Mouse (Mus musculus): ENCODE data around the gene Acaa1a. TPM values are rescaled to one million over a fixed set of nuclear protein-coding genes. Genes with fewer than 3 reads are reported as not detected.
A peak's percentile ranks its signal among the peaks of the same experiment; 100 is the strongest.
"Not testable (repeated sequence)": the region's sequence is repeated elsewhere in the genome, so short reads cannot be mapped to it uniquely, and the experiment has no call there.

Acaa1a gene
- polyA plus RNA-seq, 1 experiment from 2014 or later, result 101 TPM

GRCm38 (mm10) chr9:119368367-119368766 lies 28.9 kb downstream of the Acaa1a start:
- DNase-seq (ENCODE audit: low spot score), result no peak
- Histone ChIP-seq H3K27ac (no peak overlapping the region), H3K9ac (no peak overlapping the region), H3K27me3 (ENCODE audit: control insufficient read depth, insufficient read depth, low read length) (no peaks in the 10 kb centered on the region), H3K36me3 (replicated peaks; ENCODE audit: control insufficient read depth, insufficient read depth) (no peaks in the 10 kb centered on the region), H3K9me3 (ENCODE audit: control insufficient read depth, low read length) (no peaks in the 10 kb centered on the region), H3K4me2 (replicated peaks) (no peak overlapping the region), H3K4me1 (replicated peaks; ENCODE audit: control insufficient read depth, insufficient read depth, low read length) (no peaks in the 10 kb centered on the region), H3K4me3 (replicated peaks; ENCODE audit: low read length) (no peak overlapping the region)
- no peak for ATAC-seq (ENCODE audit: low FRiP score)
- 91% methylated on average over 3 of the region's 3 CpGs for WGBS

DNA sequence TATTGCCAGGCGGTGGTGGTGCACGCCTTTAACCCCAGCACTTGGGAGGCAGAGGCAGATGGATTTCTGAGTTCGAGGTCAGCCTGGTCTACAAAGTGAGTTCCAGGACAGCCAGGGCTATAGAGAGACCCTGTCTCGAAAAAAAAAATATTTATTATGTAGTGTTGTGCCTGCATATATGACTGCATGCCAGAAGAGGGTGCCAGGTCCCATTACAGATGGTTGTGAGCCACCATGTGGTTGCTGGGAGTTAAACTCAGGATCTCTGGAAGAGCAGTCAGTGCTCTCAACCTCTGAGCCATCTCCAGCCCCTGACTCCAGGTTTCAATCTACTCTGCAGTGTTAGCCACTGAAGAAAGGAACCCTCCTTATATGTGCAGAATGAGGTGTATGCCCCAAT lies 31.3 kb downstream of the Acaa1a start:
- H3K4me1 ChIP-seq (replicated peaks; ENCODE audit: control insufficient read depth, insufficient read depth, low read length); H3K4me3 ChIP-seq (replicated peaks; ENCODE audit: low read length); H3K27ac ChIP-seq; H3K9me3 ChIP-seq (ENCODE audit: control insufficient read depth, low read length); ATAC-seq (ENCODE audit: low FRiP score); H3K36me3 ChIP-seq (replicated peaks; ENCODE audit: control insufficient read depth, insufficient read depth); H3K9ac ChIP-seq; DNase-seq (ENCODE audit: low spot score); H3K27me3 ChIP-seq (ENCODE audit: control insufficient read depth, insufficient read depth, low read length); H3K4me2 ChIP-seq (replicated peaks): not testable (repeated sequence)
- WGBS, result 91% methylated on average over 4 of the region's 4 CpGs

GRCm38 (mm10) chr9:119371251-119371650 lies 31.8 kb downstream of the Acaa1a start:
- H3K4me2 ChIP-seq (replicated peaks), result no peak overlapping the region
- ATAC-seq (ENCODE audit: low FRiP score) (no peak), DNase-seq (ENCODE audit: low spot score) (no peak)
- no peak overlapping the region for H3K27ac ChIP-seq
- H3K36me3 ChIP-seq (replicated peaks; ENCODE audit: control insufficient read depth, insufficient read depth), result no peaks in the 10 kb centered on the region
- no peak overlapping the region for H3K4me3 ChIP-seq (replicated peaks; ENCODE audit: low read length)
- 80% methylated on average over 4 of the region's 4 CpGs for WGBS
- no peaks in the 10 kb centered on the region for H3K27me3 ChIP-seq (ENCODE audit: control insufficient read depth, insufficient read depth, low read length)
- no peaks in the 10 kb centered on the region for H3K9me3 ChIP-seq (ENCODE audit: control insufficient read depth, low read length)
- H3K4me1 ChIP-seq (replicated peaks; ENCODE audit: control insufficient read depth, insufficient read depth, low read length), result no peaks in the 10 kb centered on the region
- no peak overlapping the region for H3K9ac ChIP-seq

DNA sequence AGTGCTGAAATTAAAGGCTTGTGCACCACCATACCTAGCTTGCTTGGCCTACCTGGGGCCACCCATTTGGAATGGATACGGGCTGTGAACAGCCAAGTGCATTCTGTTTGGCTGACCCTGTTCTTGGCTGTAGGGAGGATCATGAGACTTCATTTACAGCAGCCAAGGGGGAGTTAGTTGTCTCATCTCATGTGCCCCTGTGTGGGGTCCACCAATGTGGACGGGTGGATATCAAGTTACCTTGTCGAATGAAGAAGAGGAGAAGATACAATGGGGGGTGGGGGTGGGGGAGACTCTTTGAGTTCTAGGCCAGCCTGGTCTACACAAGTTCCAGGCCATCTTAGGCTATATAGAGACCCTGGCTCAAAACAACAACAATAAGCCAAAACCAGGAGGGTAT lies 35.5 kb downstream of the Acaa1a start:
- no peaks in the 10 kb centered on the region for H3K9me3 ChIP-seq (ENCODE audit: control insufficient read depth, low read length)
- DNase-seq (ENCODE audit: low spot score) (no peak), ATAC-seq (ENCODE audit: low FRiP score) (no peak)
- no peaks in the 10 kb centered on the region for H3K36me3 ChIP-seq (replicated peaks; ENCODE audit: control insufficient read depth, insufficient read depth)
- H3K4me3 ChIP-seq (replicated peaks; ENCODE audit: low read length), result no peak overlapping the region
- H3K9ac ChIP-seq, result no peak overlapping the region
- no peak overlapping the region for H3K27ac ChIP-seq
- no peaks in the 10 kb centered on the region for H3K27me3 ChIP-seq (ENCODE audit: control insufficient read depth, insufficient read depth, low read length)
- no peaks in the 10 kb centered on the region for H3K4me1 ChIP-seq (replicated peaks; ENCODE audit: control insufficient read depth, insufficient read depth, low read length)
- WGBS, result 84% methylated on average over 3 of the region's 3 CpGs
- no peak overlapping the region for H3K4me2 ChIP-seq (replicated peaks)

- no peak for DNase-seq (ENCODE audit: low spot score)
- H3K36me3 ChIP-seq (replicated peaks; ENCODE audit: control insufficient read depth, insufficient read depth), result no peaks in the 10 kb centered on the region
Measured at GRCm38 (mm10) chr9:119375556-119375955, 36.1 kb downstream of the Acaa1a start.

DNA sequence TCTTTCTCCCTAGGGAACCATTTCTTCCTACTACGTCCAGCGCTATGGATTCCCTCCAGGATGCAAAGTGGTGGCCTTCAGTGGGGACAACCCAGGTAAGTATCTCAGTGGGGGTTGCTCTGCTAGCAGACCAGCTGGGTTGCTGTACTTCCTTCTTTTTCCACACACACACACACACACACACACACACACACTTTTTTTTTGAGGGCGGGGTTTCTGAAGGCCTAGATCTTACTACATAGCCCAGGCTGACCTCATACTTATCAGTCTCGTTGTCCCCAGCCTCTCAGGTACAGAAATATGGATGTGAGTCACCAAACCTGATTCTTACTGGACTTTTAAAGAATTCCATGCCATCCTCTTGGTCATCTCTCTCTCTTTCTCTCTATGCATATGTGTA lies 38.8 kb downstream of the Acaa1a start:
- WGBS, result 90% methylated on average over 4 of the region's 4 CpGs
- Histone ChIP-seq H3K9ac (no peak overlapping the region), H3K4me3 (replicated peaks; ENCODE audit: low read length) (no peak overlapping the region), H3K4me1 (replicated peaks; ENCODE audit: control insufficient read depth, insufficient read depth, low read length) (no peaks in the 10 kb centered on the region), H3K9me3 (ENCODE audit: control insufficient read depth, low read length) (no peaks in the 10 kb centered on the region), H3K27ac (no peak overlapping the region), H3K4me2 (replicated peaks) (no peak overlapping the region), H3K36me3 (replicated peaks; ENCODE audit: control insufficient read depth, insufficient read depth) (no peaks in the 10 kb centered on the region), H3K27me3 (ENCODE audit: control insufficient read depth, insufficient read depth, low read length) (no peaks in the 10 kb centered on the region)
- DNase-seq (ENCODE audit: low spot score) (no peak), ATAC-seq (ENCODE audit: low FRiP score) (no peak)

More at GRCm38 (mm10) chr9:119375556-119375955, 36.1 kb downstream of the Acaa1a start:
- Histone ChIP-seq H3K9me3 (ENCODE audit: control insufficient read depth, low read length) (no peaks in the 10 kb centered on the region), H3K4me2 (replicated peaks) (no peak overlapping the region), H3K9ac (no peak overlapping the region), H3K4me3 (replicated peaks; ENCODE audit: low read length) (no peak overlapping the region), H3K27me3 (ENCODE audit: control insufficient read depth, insufficient read depth, low read length) (no peaks in the 10 kb centered on the region), H3K27ac (no peak overlapping the region), H3K4me1 (replicated peaks; ENCODE audit: control insufficient read depth, insufficient read depth, low read length) (no peaks in the 10 kb centered on the region)
- WGBS, result 68% methylated on average over 6 of the region's 6 CpGs
- ATAC-seq (ENCODE audit: low FRiP score), result no peak

GRCm38 (mm10) chr9:119382603-119383002 lies 43.1 kb downstream of the Acaa1a start:
- WGBS, result 61% methylated on average over 6 of the region's 6 CpGs
- no peaks in the 10 kb centered on the region for H3K4me1 ChIP-seq (replicated peaks; ENCODE audit: control insufficient read depth, insufficient read depth, low read length)
- no peak overlapping the region for H3K27ac ChIP-seq
- no peak overlapping the region for H3K4me2 ChIP-seq (replicated peaks)
- no peaks in the 10 kb centered on the region for H3K36me3 ChIP-seq (replicated peaks; ENCODE audit: control insufficient read depth, insufficient read depth)
- no peak overlapping the region for H3K4me3 ChIP-seq (replicated peaks; ENCODE audit: low read length)
- H3K27me3 ChIP-seq (ENCODE audit: control insufficient read depth, insufficient read depth, low read length), result no peaks in the 10 kb centered on the region
- DNase-seq (ENCODE audit: low spot score), result no peak
- no peak for ATAC-seq (ENCODE audit: low FRiP score)
- no peak overlapping the region for H3K9ac ChIP-seq
- H3K9me3 ChIP-seq (ENCODE audit: control insufficient read depth, low read length), result no peaks in the 10 kb centered on the region

DNA sequence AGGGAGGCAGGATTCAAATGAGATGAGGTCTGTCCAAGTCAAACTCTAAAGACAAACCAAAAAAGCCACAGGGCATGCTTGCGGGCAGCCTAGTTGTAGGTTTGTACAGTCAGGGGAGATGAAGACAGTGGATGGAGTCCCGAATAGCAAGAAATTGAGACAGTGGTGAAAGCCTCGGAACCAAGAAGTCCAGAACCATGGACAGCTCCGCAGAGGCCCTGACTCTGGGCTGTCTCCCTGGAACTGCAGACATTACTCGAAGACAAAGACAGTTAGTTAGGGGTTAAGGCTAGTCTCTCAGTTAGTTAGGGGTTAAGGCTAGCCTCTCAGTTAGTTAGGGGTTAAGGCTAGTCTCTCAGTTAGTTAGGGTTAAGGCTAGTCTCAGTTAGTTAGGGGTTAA lies 49.5 kb downstream of the Acaa1a start:
- WGBS, result 63% methylated on average over 5 of the region's 5 CpGs
- ATAC-seq (ENCODE audit: low FRiP score) (no peak), DNase-seq (ENCODE audit: low spot score) (peak; percentile 32)
- Histone ChIP-seq H3K4me1 (replicated peaks; ENCODE audit: control insufficient read depth, insufficient read depth, low read length) (no peaks in the 10 kb centered on the region), H3K36me3 (replicated peaks; ENCODE audit: control insufficient read depth, insufficient read depth) (no peaks in the 10 kb centered on the region), H3K27ac (no peak overlapping the region), H3K9me3 (ENCODE audit: control insufficient read depth, low read length) (no peaks in the 10 kb centered on the region), H3K9ac (no peak overlapping the region), H3K4me3 (replicated peaks; ENCODE audit: low read length) (no peak overlapping the region), H3K4me2 (replicated peaks) (no peak overlapping the region), H3K27me3 (ENCODE audit: control insufficient read depth, insufficient read depth, low read length) (no peaks in the 10 kb centered on the region)

GRCm38 (mm10) chr9:119390214-119390613 lies 50.7 kb downstream of the Acaa1a start:
- no peak overlapping the region for H3K4me3 ChIP-seq (replicated peaks; ENCODE audit: low read length)
- H3K27me3 ChIP-seq (ENCODE audit: control insufficient read depth, insufficient read depth, low read length), result no peaks in the 10 kb centered on the region
- no peak overlapping the region for H3K9ac ChIP-seq
- H3K27ac ChIP-seq, result no peak overlapping the region
- no peaks in the 10 kb centered on the region for H3K4me1 ChIP-seq (replicated peaks; ENCODE audit: control insufficient read depth, insufficient read depth, low read length)
- H3K4me2 ChIP-seq (replicated peaks), result no peak overlapping the region
- 98% methylated on average over 2 of the region's 2 CpGs for WGBS
- H3K36me3 ChIP-seq (replicated peaks; ENCODE audit: control insufficient read depth, insufficient read depth), result no peaks in the 10 kb centered on the region
- no peak for DNase-seq (ENCODE audit: low spot score)
- no peaks in the 10 kb centered on the region for H3K9me3 ChIP-seq (ENCODE audit: control insufficient read depth, low read length)
- no peak for ATAC-seq (ENCODE audit: low FRiP score)

DNA sequence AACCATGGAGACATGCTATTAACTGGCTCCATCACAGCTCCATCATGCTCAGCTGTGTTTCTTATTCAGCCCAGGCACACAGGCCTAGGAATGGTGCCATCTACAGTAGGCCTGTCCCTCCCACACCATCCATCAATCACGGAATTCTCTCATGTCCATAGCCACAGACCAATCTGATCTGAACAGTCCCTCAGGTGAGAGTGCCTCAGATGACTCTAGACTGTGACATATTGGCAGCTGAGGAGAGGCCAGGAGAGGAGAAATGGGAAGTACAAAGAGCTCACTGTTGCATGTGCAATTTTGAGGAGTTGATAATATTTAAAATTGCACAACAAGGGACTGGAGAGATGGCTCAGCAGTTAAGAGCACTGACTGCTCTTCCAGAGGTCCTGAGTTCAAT lies 55.3 kb downstream of the Acaa1a start:
- H3K4me2 ChIP-seq (replicated peaks), result no peak overlapping the region
- H3K9me3 ChIP-seq (ENCODE audit: control insufficient read depth, low read length), result no peaks in the 10 kb centered on the region
- 84% methylated on average over 1 of the region's 1 CpGs for WGBS
- no peak overlapping the region for H3K4me3 ChIP-seq (replicated peaks; ENCODE audit: low read length)
- ATAC-seq (ENCODE audit: low FRiP score) (no peak), DNase-seq (ENCODE audit: low spot score) (no peak)
- H3K4me1 ChIP-seq (replicated peaks; ENCODE audit: control insufficient read depth, insufficient read depth, low read length), result no peaks in the 10 kb centered on the region
- H3K9ac ChIP-seq, result no peak overlapping the region
- no peaks in the 10 kb centered on the region for H3K36me3 ChIP-seq (replicated peaks; ENCODE audit: control insufficient read depth, insufficient read depth)
- H3K27me3 ChIP-seq (ENCODE audit: control insufficient read depth, insufficient read depth, low read length), result no peaks in the 10 kb centered on the region
- no peak overlapping the region for H3K27ac ChIP-seq
